Mouse (Mus musculus): Measurements from ENCODE around the gene Gstt2. TPM values are rescaled to one million over a fixed set of nuclear protein-coding genes. Genes with fewer than 3 reads are reported as not detected.

Gene Gstt2
- polyA plus RNA-seq, 1 experiment = 1.4 TPM

- Histone ChIP-seq H3K27me3 (ENCODE audit: control insufficient read depth, insufficient read depth, insufficient read length) (no peaks in the 10 kb centered on the region), H3K36me3 (ENCODE audit: control insufficient read depth, insufficient read depth) (no peaks in the 10 kb centered on the region), H3K4me3 (no peak overlapping the region), H3K4me2 (ENCODE audit: low read depth) (peak overlapping the region; percentile 31), H3K79me2 (ENCODE audit: control insufficient read depth, insufficient read depth) (no peaks in the 10 kb centered on the region), H3ac (ENCODE audit: control insufficient read depth, insufficient read length) (no peak overlapping the region)
- TF ChIP-seq TCF3 (IDR thresholded peaks at IDR 0.05; ENCODE audit: insufficient read length, low read depth) (no peak), MYOD1 (IDR thresholded peaks at IDR 0.05; ENCODE audit: control insufficient read depth in 1 of 3, insufficient read length in 2 of 3, low read depth in 2 of 3) (no peak), POLR2A (IDR thresholded peaks at IDR 0.05; ENCODE audit: insufficient read length, low read depth) (no peak), SRF (IDR thresholded peaks at IDR 0.05; ENCODE audit: control insufficient read depth, insufficient read length, low read depth) (no peak), USF1 (IDR thresholded peaks at IDR 0.05; ENCODE audit: low read depth) (no peak), MYOG (IDR thresholded peaks at IDR 0.05; ENCODE audit: control insufficient read depth in 1 of 3, insufficient read depth in 1 of 3, insufficient read length in 2 of 3, low read depth in 2 of 3) (no peak), CEBPB (IDR thresholded peaks at IDR 0.05; ENCODE audit: insufficient read depth, poor library complexity, severe bottlenecking) (no peak), POLR2AphosphoS2 (IDR thresholded peaks at IDR 0.05; ENCODE audit: insufficient read length, low read depth) (no peak), E2F4 (IDR thresholded peaks at IDR 0.05; ENCODE audit: insufficient read depth) (no peak), TCF12 (IDR thresholded peaks at IDR 0.05; ENCODE audit: insufficient read depth, poor library complexity, severe bottlenecking) (no peak), REST (IDR thresholded peaks at IDR 0.05; ENCODE audit: insufficient read depth, insufficient read length) (no peak), MAX (IDR thresholded peaks at IDR 0.05; ENCODE audit: low read depth) (no peak)
Observed at GRCm38 (mm10) chr10:75881578-75882432, 44.6 kb upstream of the Gstt2 start.

GRCm38 (mm10) chr10:75880771-75881577 lies 43.8 kb upstream of the Gstt2 start:
- Histone ChIP-seq H3ac (ENCODE audit: control insufficient read depth, insufficient read length) (no peak overlapping the region), H3K27me3 (ENCODE audit: control insufficient read depth, insufficient read depth, insufficient read length) (no peaks in the 10 kb centered on the region), H3K4me2 (ENCODE audit: low read depth) (peak overlapping the region; percentile 31), H3K79me2 (ENCODE audit: control insufficient read depth, insufficient read depth) (no peaks in the 10 kb centered on the region), H3K36me3 (ENCODE audit: control insufficient read depth, insufficient read depth) (no peaks in the 10 kb centered on the region), H3K4me3 (no peak overlapping the region)
- no peak for TF ChIP-seq USF1 (IDR thresholded peaks at IDR 0.05; ENCODE audit: low read depth)
- no peak for TF ChIP-seq POLR2AphosphoS2 (IDR thresholded peaks at IDR 0.05; ENCODE audit: insufficient read length, low read depth)
- TF ChIP-seq POLR2A (IDR thresholded peaks at IDR 0.05; ENCODE audit: insufficient read length, low read depth) = no peak
- no peak for TF ChIP-seq SRF (IDR thresholded peaks at IDR 0.05; ENCODE audit: control insufficient read depth, insufficient read length, low read depth)
- TF ChIP-seq REST (IDR thresholded peaks at IDR 0.05; ENCODE audit: insufficient read depth, insufficient read length) = no peak
- TF ChIP-seq MYOD1 (IDR thresholded peaks at IDR 0.05; ENCODE audit: control insufficient read depth in 1 of 3, insufficient read length in 2 of 3, low read depth in 2 of 3) = no peak
- TF ChIP-seq E2F4 (IDR thresholded peaks at IDR 0.05; ENCODE audit: insufficient read depth) = no peak
- TF ChIP-seq TCF12 (IDR thresholded peaks at IDR 0.05; ENCODE audit: insufficient read depth, poor library complexity, severe bottlenecking) = no peak
- no peak for TF ChIP-seq MYOG (IDR thresholded peaks at IDR 0.05; ENCODE audit: control insufficient read depth in 1 of 3, insufficient read depth in 1 of 3, insufficient read length in 2 of 3, low read depth in 2 of 3)
- no peak for TF ChIP-seq MAX (IDR thresholded peaks at IDR 0.05; ENCODE audit: low read depth)
- TF ChIP-seq CEBPB (IDR thresholded peaks at IDR 0.05; ENCODE audit: insufficient read depth, poor library complexity, severe bottlenecking) = no peak
- TF ChIP-seq TCF3 (IDR thresholded peaks at IDR 0.05; ENCODE audit: insufficient read length, low read depth) = no peak

- Histone ChIP-seq H3ac (ENCODE audit: control insufficient read depth, insufficient read length) (no peak overlapping the region), H3K27me3 (ENCODE audit: control insufficient read depth, insufficient read depth, insufficient read length) (no peaks in the 10 kb centered on the region), H3K4me3 (no peak overlapping the region), H3K79me2 (ENCODE audit: control insufficient read depth, insufficient read depth) (no peaks in the 10 kb centered on the region), H3K4me2 (ENCODE audit: low read depth) (no peak overlapping the region), H3K36me3 (ENCODE audit: control insufficient read depth, insufficient read depth) (no peaks in the 10 kb centered on the region)
- TF ChIP-seq TCF12 (IDR thresholded peaks at IDR 0.05; ENCODE audit: insufficient read depth, poor library complexity, severe bottlenecking) (no peak), POLR2A (IDR thresholded peaks at IDR 0.05; ENCODE audit: insufficient read length, low read depth) (no peak), MAX (IDR thresholded peaks at IDR 0.05; ENCODE audit: low read depth) (no peak), TCF3 (IDR thresholded peaks at IDR 0.05; ENCODE audit: insufficient read length, low read depth) (no peak)
Observed at GRCm38 (mm10) chr10:75880351-75880750, 43.1 kb upstream of the Gstt2 start.

GRCm38 (mm10) chr10:75878836-75879235 lies 41.6 kb upstream of the Gstt2 start:
- Histone ChIP-seq H3K36me3 (ENCODE audit: control insufficient read depth, insufficient read depth) (no peaks in the 10 kb centered on the region), H3K27me3 (ENCODE audit: control insufficient read depth, insufficient read depth, insufficient read length) (no peaks in the 10 kb centered on the region), H3K4me3 (no peak overlapping the region), H3K79me2 (ENCODE audit: control insufficient read depth, insufficient read depth) (no peaks in the 10 kb centered on the region), H3K4me2 (ENCODE audit: low read depth) (no peak overlapping the region), H3ac (ENCODE audit: control insufficient read depth, insufficient read length) (no peak overlapping the region)
- TF ChIP-seq POLR2AphosphoS2 (IDR thresholded peaks at IDR 0.05; ENCODE audit: insufficient read length, low read depth) = no peak
- TF ChIP-seq MYOG (IDR thresholded peaks at IDR 0.05; ENCODE audit: control insufficient read depth in 1 of 3, insufficient read depth in 1 of 3, insufficient read length in 2 of 3, low read depth in 2 of 3) = no peak
- no peak for TF ChIP-seq USF1 (IDR thresholded peaks at IDR 0.05; ENCODE audit: low read depth)
- TF ChIP-seq MAX (IDR thresholded peaks at IDR 0.05; ENCODE audit: low read depth) = no peak
- no peak for TF ChIP-seq E2F4 (IDR thresholded peaks at IDR 0.05; ENCODE audit: insufficient read depth)
- TF ChIP-seq TCF12 (IDR thresholded peaks at IDR 0.05; ENCODE audit: insufficient read depth, poor library complexity, severe bottlenecking) = no peak
- TF ChIP-seq CEBPB (IDR thresholded peaks at IDR 0.05; ENCODE audit: insufficient read depth, poor library complexity, severe bottlenecking) = no peak
- TF ChIP-seq SRF (IDR thresholded peaks at IDR 0.05; ENCODE audit: control insufficient read depth, insufficient read length, low read depth) = no peak
- TF ChIP-seq MYOD1 (IDR thresholded peaks at IDR 0.05; ENCODE audit: control insufficient read depth in 1 of 3, insufficient read length in 2 of 3, low read depth in 2 of 3) = no peak
- no peak for TF ChIP-seq TCF3 (IDR thresholded peaks at IDR 0.05; ENCODE audit: insufficient read length, low read depth)
- no peak for TF ChIP-seq REST (IDR thresholded peaks at IDR 0.05; ENCODE audit: insufficient read depth, insufficient read length)
- TF ChIP-seq POLR2A (IDR thresholded peaks at IDR 0.05; ENCODE audit: insufficient read length, low read depth) = no peak
